Mouse (Mus musculus): Measurements from ENCODE around the gene Pphln1.

Pphln1 gene

DNA sequence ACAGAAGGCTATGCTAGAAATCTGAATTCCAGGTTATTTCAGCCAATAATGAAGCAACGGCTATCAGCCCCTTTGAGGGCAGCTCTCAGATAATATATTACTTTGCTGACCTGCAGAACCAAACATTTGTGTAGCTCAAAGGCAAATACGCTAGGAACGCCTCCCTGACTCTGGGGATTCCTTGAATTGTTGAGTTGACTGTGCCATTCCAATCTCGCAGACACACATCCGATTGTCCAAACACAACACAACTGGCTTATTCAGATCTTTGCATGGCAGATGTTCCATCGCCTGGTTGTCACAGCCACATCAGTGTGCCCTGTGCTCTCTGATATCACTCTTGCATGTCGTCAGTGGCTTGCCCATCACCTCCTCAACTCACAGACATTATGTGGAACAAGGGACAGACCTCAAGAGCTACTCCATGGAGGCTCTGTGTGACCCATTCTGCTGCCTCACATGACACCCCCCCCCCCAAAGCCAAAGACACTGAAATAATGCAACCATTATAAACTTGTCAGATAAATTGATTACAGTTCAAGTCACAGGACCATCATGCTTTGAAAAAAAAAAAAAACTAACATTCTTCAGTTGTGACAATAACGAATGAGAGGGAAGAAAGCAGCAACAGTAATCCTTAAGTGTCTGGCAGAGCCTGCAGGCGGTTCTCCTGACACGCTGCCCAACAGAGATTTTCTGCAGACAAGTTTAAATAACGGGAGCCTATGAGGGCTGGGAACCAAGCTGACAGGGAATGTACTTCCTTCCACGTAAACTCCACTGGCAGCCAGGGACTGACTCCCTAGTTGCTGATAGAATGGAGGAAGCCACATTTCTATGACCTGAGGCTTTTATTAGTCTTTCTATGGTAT lies 131.9 kb downstream of the Pphln1 start:
- no peaks in the 10 kb centered on the region for H3K36me3 ChIP-seq (ENCODE audit: control insufficient read depth, insufficient read depth, low read length, poor library complexity, severe bottlenecking)
- H3K27me3 ChIP-seq (ENCODE audit: control insufficient read depth, insufficient read depth, low read length, poor library complexity, severe bottlenecking), result no peaks in the 10 kb centered on the region
- no peak for DNase-seq (ENCODE audit: low read depth, low spot score)

DNA sequence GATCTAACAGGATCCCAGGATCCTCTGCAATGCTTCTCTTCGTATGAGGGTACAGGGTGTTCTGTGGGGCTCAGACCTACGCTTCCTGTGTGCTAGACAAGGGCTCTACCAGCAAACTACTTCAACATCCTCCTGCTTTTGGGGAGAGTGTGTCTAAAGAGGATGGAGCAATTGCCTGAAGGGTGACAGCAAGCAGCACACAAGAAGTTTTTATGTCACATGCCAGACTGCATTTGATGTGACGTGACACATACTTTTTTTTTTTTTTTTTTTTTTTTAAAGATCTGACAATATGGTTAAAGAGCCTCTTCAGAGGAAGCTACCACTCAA lies 132.5 kb downstream of the Pphln1 start:
- DNase-seq (ENCODE audit: low read depth, low spot score), result no peak
- Histone ChIP-seq H3K27me3 (ENCODE audit: control insufficient read depth, insufficient read depth, low read length, poor library complexity, severe bottlenecking) (no peaks in the 10 kb centered on the region), H3K36me3 (ENCODE audit: control insufficient read depth, insufficient read depth, low read length, poor library complexity, severe bottlenecking) (no peaks in the 10 kb centered on the region)

DNA sequence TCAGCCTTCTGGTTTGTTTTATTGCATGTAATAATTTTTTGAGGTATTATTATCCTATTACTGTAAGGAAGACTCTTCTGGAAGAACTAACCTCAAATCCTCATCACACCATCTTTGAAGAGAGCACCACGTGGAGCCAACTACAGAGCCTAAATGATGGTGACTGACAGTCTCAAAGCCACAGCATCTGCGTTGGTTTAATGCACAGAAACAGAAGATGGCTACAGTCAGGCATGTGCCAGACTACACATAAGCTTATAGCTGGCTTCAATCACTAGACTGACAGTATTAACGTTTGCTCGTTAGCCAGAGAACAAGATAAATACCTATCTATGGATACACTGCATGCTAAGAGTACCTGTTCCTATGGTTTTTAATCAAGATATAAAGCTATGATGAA lies 138.0 kb downstream of the Pphln1 start:
- H3K36me3 ChIP-seq (ENCODE audit: control insufficient read depth, insufficient read depth, low read length, poor library complexity, severe bottlenecking), result no peaks in the 10 kb centered on the region
- DNase-seq (ENCODE audit: low read depth, low spot score), result no peak
- no peaks in the 10 kb centered on the region for H3K27me3 ChIP-seq (ENCODE audit: control insufficient read depth, insufficient read depth, low read length, poor library complexity, severe bottlenecking)

DNA sequence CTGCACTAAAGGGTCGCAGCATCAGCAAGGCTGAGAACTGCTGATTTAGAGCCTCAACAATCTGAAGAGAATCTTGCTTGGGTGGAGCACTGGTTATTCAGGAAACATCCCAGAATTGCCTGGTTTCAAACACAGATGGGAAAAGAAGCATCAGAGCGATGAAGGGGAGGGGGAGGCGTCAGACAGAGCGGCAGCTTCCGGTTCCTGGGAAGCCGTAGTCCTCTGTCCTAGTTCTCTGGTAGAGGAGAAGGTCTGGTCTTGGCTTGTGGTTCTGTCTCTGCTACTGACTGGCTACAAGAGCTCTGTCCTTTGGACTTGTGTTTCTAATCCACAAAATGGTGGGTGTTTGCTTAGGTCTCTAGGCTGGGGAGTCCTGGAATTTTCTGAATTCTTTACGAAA lies 139.6 kb downstream of the Pphln1 start:
- Histone ChIP-seq H3K36me3 (ENCODE audit: control insufficient read depth, insufficient read depth, low read length, poor library complexity, severe bottlenecking) (no peaks in the 10 kb centered on the region), H3K27me3 (ENCODE audit: control insufficient read depth, insufficient read depth, low read length, poor library complexity, severe bottlenecking) (no peaks in the 10 kb centered on the region)
- DNase-seq (ENCODE audit: low read depth, low spot score), result no peak

DNA sequence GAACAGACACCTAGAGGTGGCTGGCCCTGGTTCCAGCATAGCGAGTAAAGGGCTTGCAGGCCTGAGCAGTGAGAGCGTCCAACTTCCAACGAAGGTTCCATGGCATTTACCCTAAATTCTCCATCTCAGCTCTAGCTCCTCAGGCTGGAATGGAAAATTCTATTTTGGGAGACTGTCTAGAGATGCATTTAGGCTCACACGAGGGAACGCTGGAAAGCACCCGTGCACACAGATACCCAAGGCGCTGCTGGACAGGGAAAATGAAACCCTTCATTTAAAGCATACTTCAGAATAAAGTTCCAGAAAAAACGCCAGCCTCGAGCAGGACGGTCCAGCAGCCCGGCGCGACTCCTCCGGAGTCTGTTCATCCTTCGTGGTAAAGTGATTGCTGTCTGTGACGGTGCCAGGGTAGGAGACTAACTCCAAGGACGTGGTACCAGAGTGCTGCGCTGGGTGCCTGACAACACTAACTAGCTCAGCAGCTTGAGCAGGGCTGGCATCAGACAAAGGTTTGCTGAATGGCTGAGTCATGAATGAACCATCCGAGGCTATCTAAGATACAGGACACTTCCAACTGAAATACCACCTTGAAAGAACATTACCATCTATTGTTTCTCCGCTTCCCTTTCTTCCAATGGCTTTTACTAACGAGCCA lies 140.5 kb downstream of the Pphln1 start:
- Histone ChIP-seq H3K27me3 (ENCODE audit: control insufficient read depth, insufficient read depth, low read length, poor library complexity, severe bottlenecking) (no peaks in the 10 kb centered on the region), H3K36me3 (ENCODE audit: control insufficient read depth, insufficient read depth, low read length, poor library complexity, severe bottlenecking) (no peaks in the 10 kb centered on the region)
- DNase-seq (ENCODE audit: low read depth, low spot score), result no peak

DNA sequence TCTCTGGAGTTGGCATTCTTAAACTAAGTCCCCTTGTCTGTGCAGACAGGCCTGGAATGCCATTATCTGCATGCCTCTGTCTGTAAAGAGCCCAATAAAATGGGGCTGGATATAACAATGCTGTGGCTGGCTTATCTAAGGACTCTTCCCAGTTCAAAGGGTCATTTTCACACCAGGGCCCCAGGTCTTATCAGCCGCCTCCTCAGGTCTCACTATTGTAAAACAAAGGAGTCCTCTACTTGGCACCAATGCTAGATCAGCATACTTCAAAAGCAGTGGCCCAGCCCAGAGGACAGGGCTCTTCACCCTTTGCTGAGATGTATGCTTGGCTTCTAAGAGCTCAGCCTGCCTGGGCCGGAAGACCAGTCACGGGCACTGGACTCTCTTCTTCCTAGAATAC lies 141.3 kb downstream of the Pphln1 start:
- H3K27me3 ChIP-seq (ENCODE audit: control insufficient read depth, insufficient read depth, low read length, poor library complexity, severe bottlenecking), result no peaks in the 10 kb centered on the region
- no peak for DNase-seq (ENCODE audit: low read depth, low spot score)
- H3K36me3 ChIP-seq (ENCODE audit: control insufficient read depth, insufficient read depth, low read length, poor library complexity, severe bottlenecking), result no peaks in the 10 kb centered on the region
